ENCODE assay signal across 24 mouse cellular contexts in the genomic region with DNA sequence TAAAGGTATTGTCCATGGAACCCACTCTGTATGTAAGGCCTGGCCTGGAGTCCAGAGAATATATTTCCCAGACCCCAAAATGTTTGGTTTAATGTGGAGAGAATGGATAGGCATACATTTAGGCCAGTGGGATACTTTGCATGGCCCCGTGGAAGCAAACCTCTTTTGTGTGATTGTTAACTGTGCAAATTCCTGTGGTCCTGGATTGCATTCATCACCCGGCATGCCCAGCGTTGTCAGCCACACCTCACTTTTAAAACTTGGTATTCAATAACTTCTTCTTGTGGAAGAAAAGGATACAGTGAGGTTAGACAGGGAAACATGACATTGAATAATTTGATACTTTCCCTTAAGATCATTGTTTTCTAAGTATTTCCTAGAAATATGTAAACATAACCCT. TPM values are rescaled to one million over a fixed set of nuclear protein-coding genes. Genes with fewer than 3 reads are reported as not detected.
DNase-seq lines count a peak whose midpoint lies in the region; ATAC-seq and TF ChIP-seq lines count a peak whose summit lies in the region.
"Had no signal": no experiment of that assay in that cellular context is flagged by ENCODE, and none has a peak within 500 bp of the region (broad histone marks: within the 10 kb centered on the region; RNA-seq: fewer than 3 reads in every experiment).

No protein-coding gene starts in this region.

- no peak for TF ChIP-seq POLR2A in myocyte (IDR thresholded peaks at IDR 0.05; ENCODE audit: insufficient read length, low read depth)

- H3K36me3 ChIP-seq in myocyte (ENCODE audit: control insufficient read depth, insufficient read depth) = no peaks in the 10 kb centered on the region
- H3K36me3 ChIP-seq: embryonic facial prominence, embryonic 10.5 days; embryonic facial prominence, embryonic 12.5 days; forebrain, embryonic 10.5 days; forebrain, embryonic 12.5 days; G1E had no signal

- no peaks in the 10 kb centered on the region for H3K27me3 ChIP-seq in myocyte (ENCODE audit: control insufficient read depth, insufficient read depth, insufficient read length)
- H3K27me3 ChIP-seq: CH12.LX; embryonic facial prominence, embryonic 12.5 days; forebrain, embryonic 12.5 days had no signal

- H3K4me3 ChIP-seq in myocyte = no peak overlapping the region
- H3K4me3 ChIP-seq: embryonic facial prominence, embryonic 10.5 days; embryonic facial prominence, embryonic 12.5 days; erythroblast, embryonic 14.5 days; forebrain, embryonic 10.5 days; forebrain, embryonic 12.5 days had no signal

- peak overlapping the region; percentile 33 for H3K4me2 ChIP-seq in myocyte (ENCODE audit: low read depth)
- H3K4me2 ChIP-seq: embryonic facial prominence, embryonic 12.5 days; forebrain, embryonic 12.5 days had no signal

- no peaks in the 10 kb centered on the region for H3K79me2 ChIP-seq in myocyte (ENCODE audit: control insufficient read depth, insufficient read depth)

- peak; percentile 61 for DNase-seq in Muller cell, postnatal 12 days (ENCODE audit: inconsistent ontology term)
- peak; percentile 28 for DNase-seq in R1 (ENCODE audit: low read depth, low spot score)
- DNase-seq in cerebellum, adult 11 months = no peak
- no peak for DNase-seq in lung, postnatal 36 days
- DNase-seq: adrenal gland, adult 8-10 months; adrenal gland, postnatal 14 days; adrenal gland, postnatal 36 days; cerebellum, adult 18-20 months; cerebellum, adult 8-10 months; cerebellum, postnatal 10 days; cerebellum, postnatal 25 days had no signal

- no peak overlapping the region for H3ac ChIP-seq in myocyte (ENCODE audit: control insufficient read depth, insufficient read length)

- no peak for ATAC-seq in erythroblast, adult 5-6 weeks (replicated peaks; ENCODE audit: low FRiP score, poor library complexity, severe bottlenecking)
- ATAC-seq: activated CD4-positive, CD25-positive, alpha-beta regulatory T cell, adult 4 months; CD4-positive, CD25-positive, alpha-beta regulatory T cell, adult 4 months; forebrain, embryonic 14.5 days; forebrain, embryonic 16.5 days had no signal

TF ChIP-seq in myocyte, 11 proteins besides CTCF, POLR2A, EP300 and RAD21:
- no peak for TF ChIP-seq CEBPB (IDR thresholded peaks at IDR 0.05; ENCODE audit: insufficient read depth, poor library complexity, severe bottlenecking)
- TF ChIP-seq MYOD1 (IDR thresholded peaks at IDR 0.05; ENCODE audit: control insufficient read depth in 1 of 3, insufficient read length in 2 of 3, low read depth in 2 of 3) = no peak
- TF ChIP-seq MAX (IDR thresholded peaks at IDR 0.05; ENCODE audit: low read depth) = no peak
- no peak for TF ChIP-seq E2F4 (IDR thresholded peaks at IDR 0.05; ENCODE audit: insufficient read depth)
- TF ChIP-seq POLR2AphosphoS2 (IDR thresholded peaks at IDR 0.05; ENCODE audit: insufficient read length, low read depth) = no peak
- TF ChIP-seq USF1 (IDR thresholded peaks at IDR 0.05; ENCODE audit: low read depth) = no peak
- TF ChIP-seq TCF3 (IDR thresholded peaks at IDR 0.05; ENCODE audit: insufficient read length, low read depth) = no peak
- TF ChIP-seq TCF12 (IDR thresholded peaks at IDR 0.05; ENCODE audit: insufficient read depth, poor library complexity, severe bottlenecking) = no peak
- TF ChIP-seq SRF (IDR thresholded peaks at IDR 0.05; ENCODE audit: control insufficient read depth, insufficient read length, low read depth) = no peak
- no peak for TF ChIP-seq MYOG (IDR thresholded peaks at IDR 0.05; ENCODE audit: control insufficient read depth in 1 of 3, insufficient read depth in 1 of 3, insufficient read length in 2 of 3, low read depth in 2 of 3)
- TF ChIP-seq REST (IDR thresholded peaks at IDR 0.05; ENCODE audit: insufficient read depth, insufficient read length) = no peak

RNA-seq across cellular contexts. Expression of gene Sema5a, which starts 46.4 kb away (rescaled TPM):
- polyA plus RNA-seq in myocyte (2012; fragmentation: generic; extraction: Trizol) = 7.1 TPM
- not detected in 2 replicates for total RNA-seq in erythroblast, adult 5-6 weeks (2015; ENCODE audit: low replicate concordance)
- 1.3 TPM in 1 of 2 replicates, not detected in the other for total RNA-seq in erythroblast, adult 5-6 weeks (2017; ENCODE audit: low replicate concordance)
- polyA plus RNA-seq: activated CD4-positive, CD25-positive, alpha-beta regulatory T cell, adult 4 months; erythroblast, embryonic 14.5 days; G1E had no signal

Comparison
In these comparisons a context has a peak if more than half of its experiments do, and no peak if none do; other contexts are left out.
1. DNase-seq: peak in Muller cell, postnatal 12 days (single experiment) and R1 (single experiment); none in cerebellum, adult 11 months (single experiment) and lung, postnatal 36 days (single experiment).